Mouse (Mus musculus): ENCODE measurements around the gene Scn3a. TPM values are rescaled to one million over a fixed set of nuclear protein-coding genes. Genes with fewer than 3 reads are reported as not detected.

The Scn3a gene
- polyA plus RNA-seq, 1 experiment from 2014 or later = 3.5 TPM

DNA sequence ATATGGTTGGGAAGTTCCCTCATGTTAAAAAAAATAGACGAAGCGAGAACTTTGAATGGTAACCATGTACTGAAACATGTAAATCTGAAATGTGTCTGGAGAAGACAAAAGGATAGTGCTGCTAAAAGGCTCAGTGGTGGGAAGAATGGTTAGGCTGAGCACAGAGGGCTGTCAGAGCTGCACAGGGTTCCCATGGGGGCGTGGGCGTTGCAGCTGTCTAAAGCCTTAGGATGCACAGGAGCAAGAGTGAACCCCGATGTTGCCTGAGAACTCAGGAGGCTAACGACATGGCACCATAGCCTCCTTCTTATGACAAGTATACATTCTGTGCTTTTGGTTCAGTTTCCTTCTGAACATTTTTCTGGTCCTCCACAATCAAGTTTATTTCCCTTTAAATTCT lies 126.3 kb downstream of the Scn3a start:
- no peak overlapping the region for H3K9ac ChIP-seq (ENCODE audit: low read depth, low read length)
- no peak for DNase-seq (ENCODE audit: low spot score)
- H3K9me3 ChIP-seq (ENCODE audit: control insufficient read depth, low read length) = no peaks in the 10 kb centered on the region
- no peak overlapping the region for H3K4me2 ChIP-seq (ENCODE audit: low read depth, low read length)
- ATAC-seq (ENCODE audit: low read depth) = no peak
- H3K36me3 ChIP-seq (ENCODE audit: control insufficient read depth, insufficient read depth, low read length) = no peaks in the 10 kb centered on the region
- no peak overlapping the region for H3K4me3 ChIP-seq (ENCODE audit: low read depth, low read length)
- H3K27ac ChIP-seq (replicated peaks; ENCODE audit: low read depth, low read length) = no peak overlapping the region
- H3K4me1 ChIP-seq (ENCODE audit: control insufficient read depth, insufficient read depth, low read length) = no peaks in the 10 kb centered on the region
- H3K27me3 ChIP-seq (replicated peaks; ENCODE audit: control insufficient read depth, insufficient read depth, low read length) = no peaks in the 10 kb centered on the region
- whole genome bisulfite sequencing = 81% methylated on average over 6 of the region's 6 CpGs

DNA sequence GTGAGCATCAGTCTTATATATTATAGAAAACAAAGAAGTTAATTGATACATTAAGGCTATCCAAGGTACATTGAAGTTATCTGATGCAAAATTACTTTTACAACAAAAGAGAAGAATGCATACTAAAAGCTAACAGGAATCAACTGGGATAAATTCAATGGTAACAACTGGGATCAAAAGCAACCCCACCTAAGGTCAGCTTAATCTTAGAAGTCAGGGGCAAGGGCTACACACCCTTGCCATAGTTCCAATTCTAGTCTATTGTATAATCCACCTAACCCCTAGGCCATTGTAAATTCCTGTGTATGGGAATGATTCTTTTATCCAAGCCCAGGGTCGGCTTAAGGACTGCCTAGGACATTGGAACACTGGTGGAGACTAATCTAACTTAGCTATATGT lies 130.5 kb downstream of the Scn3a start:
- 73% methylated on average over 1 of the region's 1 CpGs for WGBS
- Histone ChIP-seq H3K36me3 (ENCODE audit: control insufficient read depth, insufficient read depth, low read length) (no peaks in the 10 kb centered on the region), H3K9ac (ENCODE audit: low read depth, low read length) (no peak overlapping the region), H3K9me3 (ENCODE audit: control insufficient read depth, low read length) (no peaks in the 10 kb centered on the region), H3K4me3 (ENCODE audit: low read depth, low read length) (no peak overlapping the region), H3K27me3 (replicated peaks; ENCODE audit: control insufficient read depth, insufficient read depth, low read length) (no peaks in the 10 kb centered on the region), H3K4me1 (ENCODE audit: control insufficient read depth, insufficient read depth, low read length) (no peaks in the 10 kb centered on the region), H3K27ac (replicated peaks; ENCODE audit: low read depth, low read length) (no peak overlapping the region), H3K4me2 (ENCODE audit: low read depth, low read length) (no peak overlapping the region)
- DNase-seq (ENCODE audit: low spot score) (no peak), ATAC-seq (ENCODE audit: low read depth) (no peak)

DNA sequence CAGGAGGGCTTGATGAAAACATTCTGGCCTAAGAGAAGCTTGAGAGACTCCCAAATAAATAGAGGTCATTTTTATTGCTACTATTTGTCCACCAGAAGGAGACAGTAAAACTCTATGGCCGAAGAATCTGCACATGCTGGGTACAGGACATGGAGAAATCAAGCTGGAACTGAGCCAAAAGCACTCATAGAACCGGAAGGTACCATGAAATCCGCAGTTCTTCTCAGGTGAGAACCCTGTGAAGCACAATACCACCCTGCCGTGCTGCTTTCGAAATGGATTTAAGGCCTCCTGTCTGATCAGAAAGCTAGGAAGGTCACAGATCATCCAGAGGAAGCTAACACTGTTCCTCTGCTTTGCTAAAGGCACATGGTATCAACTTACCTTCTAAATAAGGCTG lies 143.9 kb downstream of the Scn3a start:
- no peak overlapping the region for H3K4me2 ChIP-seq (ENCODE audit: low read depth, low read length)
- no peak for ATAC-seq (ENCODE audit: low read depth)
- H3K27me3 ChIP-seq (replicated peaks; ENCODE audit: control insufficient read depth, insufficient read depth, low read length) = no peaks in the 10 kb centered on the region
- H3K9me3 ChIP-seq (ENCODE audit: control insufficient read depth, low read length) = no peaks in the 10 kb centered on the region
- H3K4me1 ChIP-seq (ENCODE audit: control insufficient read depth, insufficient read depth, low read length) = no peaks in the 10 kb centered on the region
- WGBS = 36% methylated on average over 5 of the region's 5 CpGs
- H3K9ac ChIP-seq (ENCODE audit: low read depth, low read length) = no peak overlapping the region
- H3K4me3 ChIP-seq (ENCODE audit: low read depth, low read length) = no peak overlapping the region
- no peaks in the 10 kb centered on the region for H3K36me3 ChIP-seq (ENCODE audit: control insufficient read depth, insufficient read depth, low read length)
- no peak overlapping the region for H3K27ac ChIP-seq (replicated peaks; ENCODE audit: low read depth, low read length)
- no peak for DNase-seq (ENCODE audit: low spot score)

DNA sequence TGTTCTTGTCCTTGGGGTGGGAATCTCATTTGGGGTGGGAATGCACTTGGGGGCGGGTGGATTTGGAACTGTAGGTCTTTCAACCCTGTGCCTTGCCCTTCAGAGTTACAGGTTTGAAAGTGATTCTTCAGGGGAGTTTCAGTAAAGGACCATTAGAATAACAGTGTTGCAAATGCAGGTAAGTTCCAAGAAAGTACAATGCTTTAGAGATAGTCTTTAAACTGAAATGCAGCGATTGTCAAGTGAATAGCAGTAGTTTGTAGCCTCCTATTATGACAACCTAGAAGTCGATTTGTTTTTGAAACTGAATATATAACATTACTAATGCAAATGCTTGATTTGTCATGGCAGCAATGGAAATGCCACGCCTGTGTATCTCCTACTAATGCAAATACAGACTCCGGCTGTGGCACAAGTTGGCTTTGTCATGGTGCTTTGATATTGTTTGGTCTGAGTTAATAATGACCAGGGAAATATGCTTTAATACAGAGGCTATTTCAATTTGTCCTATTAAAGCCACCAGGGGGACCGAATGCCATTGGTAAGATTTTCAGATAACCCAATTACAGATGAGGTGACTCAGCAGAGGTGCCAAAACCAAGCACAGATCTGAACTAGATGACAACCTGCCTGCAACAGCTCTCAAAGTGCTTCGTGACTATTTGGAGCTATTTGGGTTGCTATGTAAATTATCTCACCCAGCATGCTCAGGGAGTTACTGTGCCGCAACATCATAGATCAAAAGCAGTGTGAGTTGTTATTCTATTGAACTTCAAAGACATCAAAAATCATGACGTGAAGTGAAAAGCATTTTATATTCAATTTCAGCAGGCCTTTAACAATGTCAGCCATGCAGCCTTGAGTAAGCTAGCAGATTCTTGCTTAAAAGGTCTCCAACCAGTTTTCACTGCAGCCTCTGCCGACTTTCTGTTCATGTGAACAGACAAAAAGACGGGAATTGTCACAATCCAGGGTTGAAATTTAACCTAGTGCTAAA lies 145.9 kb downstream of the Scn3a start:
- no peak overlapping the region for H3K9ac ChIP-seq (ENCODE audit: low read depth, low read length)
- peaks cover 5% of the 10 kb centered on the region; the same call in 1 of the 2 replicates for H3K9me3 ChIP-seq (ENCODE audit: control insufficient read depth, low read length)
- no peak overlapping the region for H3K4me2 ChIP-seq (ENCODE audit: low read depth, low read length)
- no peak for DNase-seq (ENCODE audit: low spot score)
- no peaks in the 10 kb centered on the region for H3K27me3 ChIP-seq (replicated peaks; ENCODE audit: control insufficient read depth, insufficient read depth, low read length)
- no peaks in the 10 kb centered on the region for H3K36me3 ChIP-seq (ENCODE audit: control insufficient read depth, insufficient read depth, low read length)
- no peak for ATAC-seq (ENCODE audit: low read depth)
- WGBS = 60% methylated on average over 11 of the region's 11 CpGs
- no peak overlapping the region for H3K27ac ChIP-seq (replicated peaks; ENCODE audit: low read depth, low read length)
- no peaks in the 10 kb centered on the region for H3K4me1 ChIP-seq (ENCODE audit: control insufficient read depth, insufficient read depth, low read length)
- no peak overlapping the region for H3K4me3 ChIP-seq (ENCODE audit: low read depth, low read length)

- 67% methylated on average over 1 of the region's 1 CpGs for WGBS
- H3K4me2 ChIP-seq (ENCODE audit: low read depth, low read length) = no peak overlapping the region
- peaks cover 6% of the 10 kb centered on the region for H3K4me1 ChIP-seq (ENCODE audit: control insufficient read depth, insufficient read depth, low read length)
- no peaks in the 10 kb centered on the region for H3K27me3 ChIP-seq (replicated peaks; ENCODE audit: control insufficient read depth, insufficient read depth, low read length)
- ATAC-seq (ENCODE audit: low read depth) (no peak), DNase-seq (ENCODE audit: low spot score) (no peak)
- H3K27ac ChIP-seq (replicated peaks; ENCODE audit: low read depth, low read length) = no peak overlapping the region
- no peaks in the 10 kb centered on the region for H3K36me3 ChIP-seq (ENCODE audit: control insufficient read depth, insufficient read depth, low read length)
- no peak overlapping the region for H3K9ac ChIP-seq (ENCODE audit: low read depth, low read length)
- H3K4me3 ChIP-seq (ENCODE audit: low read depth, low read length) = no peak overlapping the region
- H3K9me3 ChIP-seq (ENCODE audit: control insufficient read depth, low read length) = peaks cover 5% of the 10 kb centered on the region; the same call in 1 of the 2 replicates
Measured at GRCm38 (mm10) chr2:65418608-65419007, 148.8 kb downstream of the Scn3a start.

- Histone ChIP-seq H3K9ac (ENCODE audit: low read depth, low read length) (no peak overlapping the region), H3K9me3 (ENCODE audit: control insufficient read depth, low read length) (peaks cover 5% of the 10 kb centered on the region; the same call in 1 of the 2 replicates), H3K36me3 (ENCODE audit: control insufficient read depth, insufficient read depth, low read length) (no peaks in the 10 kb centered on the region), H3K4me3 (ENCODE audit: low read depth, low read length) (no peak overlapping the region), H3K27me3 (replicated peaks; ENCODE audit: control insufficient read depth, insufficient read depth, low read length) (no peaks in the 10 kb centered on the region), H3K27ac (replicated peaks; ENCODE audit: low read depth, low read length) (no peak overlapping the region), H3K4me1 (ENCODE audit: control insufficient read depth, insufficient read depth, low read length) (peaks cover 6% of the 10 kb centered on the region), H3K4me2 (ENCODE audit: low read depth, low read length) (no peak overlapping the region)
- ATAC-seq (ENCODE audit: low read depth) = no peak
- DNase-seq (ENCODE audit: low spot score) = no peak
- 83% methylated on average over 1 of the region's 1 CpGs for WGBS
Measured at GRCm38 (mm10) chr2:65416535-65416934, 150.9 kb downstream of the Scn3a start.

- DNase-seq (ENCODE audit: low spot score) (no peak), ATAC-seq (ENCODE audit: low read depth) (no peak)
- H3K27me3 ChIP-seq (replicated peaks; ENCODE audit: control insufficient read depth, insufficient read depth, low read length) = no peaks in the 10 kb centered on the region
- peak overlapping the region; percentile 66 for H3K4me2 ChIP-seq (ENCODE audit: low read depth, low read length)
- WGBS = 5% methylated on average over 2 of the region's 2 CpGs
- no peak overlapping the region for H3K9ac ChIP-seq (ENCODE audit: low read depth, low read length)
- H3K9me3 ChIP-seq (ENCODE audit: control insufficient read depth, low read length) = peaks cover 5% of the 10 kb centered on the region; the same call in 1 of the 2 replicates
- peak overlapping the region; percentile 32; the same call in 1 of the 2 replicates for H3K4me3 ChIP-seq (ENCODE audit: low read depth, low read length)
- H3K4me1 ChIP-seq (ENCODE audit: control insufficient read depth, insufficient read depth, low read length) = peaks cover 6% of the 10 kb centered on the region
- no peak overlapping the region for H3K27ac ChIP-seq (replicated peaks; ENCODE audit: low read depth, low read length)
- H3K36me3 ChIP-seq (ENCODE audit: control insufficient read depth, insufficient read depth, low read length) = no peaks in the 10 kb centered on the region
Measured at GRCm38 (mm10) chr2:65415294-65415693, 152.1 kb downstream of the Scn3a start.

DNA sequence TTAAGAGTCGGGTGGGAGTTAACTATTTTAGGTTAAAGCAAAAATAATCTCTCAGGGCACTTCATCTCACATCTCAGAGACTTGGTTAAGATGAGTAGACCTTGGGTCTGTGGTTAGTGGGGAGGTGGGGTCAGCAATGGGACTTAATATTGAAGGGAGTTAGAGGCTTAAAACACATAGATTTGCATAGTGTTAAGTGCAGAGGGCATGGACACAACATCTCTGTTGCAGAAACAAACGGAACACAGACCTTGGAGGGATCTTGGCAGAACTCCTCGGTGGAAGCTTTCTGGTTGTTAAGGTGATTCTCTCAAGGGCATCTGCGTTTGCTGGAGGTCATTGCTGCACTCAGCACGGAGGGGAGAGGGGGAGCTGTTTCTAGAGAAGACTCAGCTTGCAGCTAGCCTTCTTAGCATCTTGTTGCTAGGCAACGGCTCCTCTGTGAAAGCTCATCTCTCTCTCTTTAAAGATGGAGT lies 152.6 kb downstream of the Scn3a start:
- DNase-seq (ENCODE audit: low spot score) = peak; percentile 94
- Histone ChIP-seq H3K4me1 (ENCODE audit: control insufficient read depth, insufficient read depth, low read length) (peaks cover 6% of the 10 kb centered on the region), H3K27ac (replicated peaks; ENCODE audit: low read depth, low read length) (no peak overlapping the region), H3K9ac (ENCODE audit: low read depth, low read length) (0 out of 2 replicates have a peak overlapping the region, but pooled peaks have one; percentile 19), H3K4me2 (ENCODE audit: low read depth, low read length) (peak overlapping the region; percentile 66), H3K4me3 (ENCODE audit: low read depth, low read length) (peak overlapping the region; percentile 32; the same call in 1 of the 2 replicates), H3K9me3 (ENCODE audit: control insufficient read depth, low read length) (peaks cover 5% of the 10 kb centered on the region; the same call in 1 of the 2 replicates), H3K27me3 (replicated peaks; ENCODE audit: control insufficient read depth, insufficient read depth, low read length) (no peaks in the 10 kb centered on the region), H3K36me3 (ENCODE audit: control insufficient read depth, insufficient read depth, low read length) (no peaks in the 10 kb centered on the region)
- ATAC-seq (ENCODE audit: low read depth) = peak; percentile 83
- 5% methylated on average over 6 of the region's 6 CpGs for WGBS
